Mouse (Mus musculus) small intestine, adult 2 months (tissue): ENCODE measurements around the gene Pdgfra. TPM values are rescaled to one million over a fixed set of nuclear protein-coding genes. Genes with fewer than 3 reads are reported as not detected.

Source experiments
- H3K27ac ChIP-seq: fragments of 200-500 bp; 2 replicates; pipeline ENCODE4 v1.5.1; 2012; ENCODE audit warnings: low read depth, low read length, control low read depth, inconsistent platforms; ENCODE audit not compliant: insufficient read depth
- H3K27me3 ChIP-seq: fragments of 200-500 bp; 2 replicates; pipeline ENCODE4 v1.6.1; 2012; ENCODE audit warnings: mild to moderate bottlenecking, moderate library complexity, low read length, inconsistent platforms; ENCODE audit not compliant: control insufficient read depth, insufficient read depth
- H3K36me3 ChIP-seq: fragments of 200-500 bp; 2 replicates; pipeline ENCODE4 v1.6.1; 2012; ENCODE audit warnings: mild to moderate bottlenecking, low read length, control low read depth, inconsistent platforms; ENCODE audit not compliant: control insufficient read depth, insufficient read depth
- H3K4me1 ChIP-seq: fragments of 200-500 bp; 2 replicates; pipeline ENCODE4 v1.6.1; 2012; ENCODE audit warnings: low read length, inconsistent platforms, mixed read lengths; ENCODE audit not compliant: control insufficient read depth, insufficient read depth, insufficient read length
- H3K4me3 ChIP-seq: fragments of 200-500 bp; 2 replicates; pipeline ENCODE4 v1.5.1; 2012; ENCODE audit warnings: low read depth, mild to moderate bottlenecking, control low read depth, inconsistent platforms, low read length, moderate library complexity
- CTCF ChIP-seq: fragments of 200-500 bp; IDR thresholded peaks from 2 replicates; pipeline ENCODE4 v1.5.1; 2012; ENCODE audit warnings: low read depth, mild to moderate bottlenecking, control low read depth, inconsistent platforms, low read length, moderate library complexity, mixed read lengths; ENCODE audit not compliant: insufficient replicate concordance, insufficient read length; ENCODE audit errors: extremely low read depth
- POLR2A ChIP-seq: fragments of 200-500 bp; IDR thresholded peaks from 2 replicates; pipeline ENCODE4 v1.6.1; 2012; ENCODE audit warnings: low read depth, mild to moderate bottlenecking, control low read depth, inconsistent platforms, low read length, moderate library complexity
- WGBS: fragments of 180-500 bp; shearing (Covaris S2); methylation state at CpG from one replicate; pipeline ENCODE4 v1.1.7; 2018; 5-methylcytosine and 5-hydroxymethylcytosine counted together
- polyA plus RNA-seq: library from polyadenylated mRNA; depleted of rRNA; stranded (reverse); fragments of >200 nt; gene quantifications from 2 replicates; pipeline ENCODE4 v1.2.3, GENCODE M21; 2012

The Pdgfra gene
- polyA plus RNA-seq, 1 experiment = 13.9 TPM

DNA sequence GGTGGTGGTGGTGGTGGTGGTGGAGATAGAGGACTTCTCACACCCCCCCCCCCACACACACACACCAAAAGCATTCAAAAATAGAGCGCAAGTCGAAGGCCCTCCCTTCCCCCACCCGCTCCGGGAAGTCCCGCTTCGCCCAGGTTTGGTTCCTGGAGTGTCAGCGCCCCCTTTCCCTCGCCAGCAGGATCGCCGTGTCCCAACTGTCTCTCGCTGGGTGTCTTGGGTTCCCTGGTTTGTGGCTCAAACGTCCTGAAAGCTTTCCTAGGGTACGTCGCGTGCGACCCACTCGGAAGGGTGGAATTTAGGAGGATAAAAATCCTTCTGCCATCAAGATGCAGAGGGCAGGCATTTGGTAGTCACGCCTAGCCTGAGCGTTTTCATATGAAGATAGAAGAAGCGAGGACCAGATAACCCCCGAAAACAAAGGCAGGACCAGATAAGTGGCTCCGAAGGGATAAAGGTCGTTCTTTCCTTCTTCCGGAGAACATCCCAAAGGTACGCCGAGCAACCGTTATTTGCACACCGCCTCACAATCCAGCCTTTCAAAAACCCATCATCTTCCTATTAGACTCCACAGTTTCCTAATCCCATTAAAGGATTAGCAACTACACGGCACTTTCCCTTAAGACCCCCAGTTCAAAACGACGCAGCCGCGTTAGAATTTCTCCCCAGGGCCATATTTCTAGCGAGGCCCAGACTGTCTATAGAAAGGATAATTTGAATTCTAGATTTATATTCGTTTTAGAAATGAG is 769 bp upstream of the Pdgfra start:
- Histone ChIP-seq H3K36me3 (no peaks in the 10 kb centered on the region), H3K4me3 (peak overlapping the region; percentile 12), H3K27ac (peak overlapping the region; percentile 5; the same call in 1 of the 2 replicates), H3K27me3 (peaks cover 72% of the 10 kb centered on the region), H3K4me1 (peaks cover 12% of the 10 kb centered on the region)
- TF ChIP-seq CTCF (0 out of 2 replicates have a peak, but pooled peaks have one; percentile 24), POLR2A (no peak)
- 4% methylated on average over 35 of the region's 35 CpGs for WGBS

- TF ChIP-seq POLR2A (no peak), CTCF (no peak)
- Histone ChIP-seq H3K27me3 (peaks cover 65% of the 10 kb centered on the region), H3K36me3 (no peaks in the 10 kb centered on the region), H3K4me1 (peaks cover 15% of the 10 kb centered on the region), H3K4me3 (peak overlapping the region; percentile 57), H3K27ac (peak overlapping the region; percentile 54)
- WGBS = 3% methylated on average over 72 of the region's 72 CpGs
These were observed 916 bp downstream of the Pdgfra start for GRCm38 (mm10) chr5:75152791-75153625.

GRCm38 (mm10) chr5:75153626-75153960 is 1.5 kb downstream of the Pdgfra start:
- Histone ChIP-seq H3K4me3 (peak overlapping the region; percentile 57), H3K4me1 (peaks cover 15% of the 10 kb centered on the region), H3K36me3 (no peaks in the 10 kb centered on the region), H3K27ac (peak overlapping the region; percentile 33), H3K27me3 (peaks cover 61% of the 10 kb centered on the region)
- 3% methylated on average over 13 of the region's 13 CpGs for WGBS
- TF ChIP-seq POLR2A (no peak), CTCF (no peak)

DNA sequence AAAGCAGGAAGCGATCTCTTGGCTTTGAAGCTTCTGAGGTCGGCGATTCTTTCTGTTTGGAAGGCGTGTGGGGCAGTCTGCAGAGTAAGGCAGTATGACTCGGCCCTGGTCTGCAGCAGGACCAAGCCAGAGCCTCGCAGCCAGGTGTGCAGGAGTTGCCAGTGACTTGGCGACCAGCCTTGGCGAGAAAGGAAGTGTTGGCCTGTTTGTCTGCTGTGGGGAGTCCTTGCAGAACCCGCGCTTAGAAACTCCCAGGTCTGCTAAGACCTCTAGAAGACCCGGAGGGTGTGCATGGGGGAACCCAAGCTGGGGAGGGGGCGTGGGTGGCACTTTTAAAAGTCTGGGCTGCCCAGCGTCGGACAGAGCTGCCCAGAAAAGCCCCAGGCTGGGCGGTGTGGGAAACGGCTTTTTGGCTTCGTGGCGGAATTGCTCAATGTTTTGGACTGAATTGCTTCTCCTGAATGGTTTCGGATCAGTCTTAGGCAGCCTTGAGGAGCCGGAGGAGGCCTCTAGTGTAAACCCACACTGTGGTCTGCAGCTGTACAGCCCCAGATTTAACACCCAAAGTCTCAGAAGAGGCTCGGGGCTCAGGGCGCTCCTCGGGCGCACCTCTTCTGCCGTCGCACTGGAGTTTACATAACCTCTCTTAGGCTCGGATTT is 2.0 kb downstream of the Pdgfra start:
- Histone ChIP-seq H3K4me3 (peak overlapping the region; percentile 57), H3K27ac (peak overlapping the region; percentile 33)

DNA sequence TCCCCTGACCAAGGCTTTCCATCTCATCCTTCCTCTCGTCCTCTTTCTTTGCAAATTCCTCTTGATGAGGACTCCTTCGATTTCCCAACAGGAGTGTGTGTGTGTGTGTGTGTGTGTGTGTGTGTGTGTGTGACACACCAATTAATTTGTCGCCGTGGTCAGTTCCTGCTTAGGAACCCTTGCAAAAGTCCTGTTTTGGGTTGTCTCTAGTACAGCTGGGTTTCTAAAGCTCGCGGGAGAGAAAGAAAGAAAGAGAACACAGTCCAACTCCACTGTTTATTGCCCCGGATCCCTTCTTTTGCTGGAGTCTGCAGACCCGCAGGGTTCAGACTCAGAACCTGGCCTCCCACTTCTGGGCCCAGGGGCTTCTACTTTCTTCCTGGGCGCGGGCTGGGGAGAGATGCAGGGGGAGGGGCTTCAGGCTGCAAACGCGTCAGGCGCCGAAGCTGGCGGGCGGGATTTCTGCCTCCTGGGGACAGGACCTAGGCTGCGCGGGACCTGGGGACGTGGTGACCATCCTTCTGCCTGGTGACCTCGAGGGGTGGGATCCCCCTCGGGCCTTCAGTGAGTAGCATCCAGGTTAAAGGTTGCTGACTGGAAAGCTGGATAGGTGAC is 2.6 kb downstream of the Pdgfra start:
- Histone ChIP-seq H3K27ac (peak overlapping the region; percentile 21; the same call in 1 of the 2 replicates), H3K27me3 (peaks cover 49% of the 10 kb centered on the region), H3K4me1 (peaks cover 15% of the 10 kb centered on the region), H3K36me3 (no peaks in the 10 kb centered on the region), H3K4me3 (peak overlapping the region; percentile 57)
- TF ChIP-seq POLR2A = no peak
- no peak for TF ChIP-seq CTCF
- WGBS = under 1% methylated on average over 21 of the region's 21 CpGs

More for the DNA sequence above, 2.0 kb downstream of the Pdgfra start:
- no peaks in the 10 kb centered on the region for H3K36me3 ChIP-seq
- TF ChIP-seq CTCF (no peak), POLR2A (no peak)
- 1% methylated on average over 27 of the region's 27 CpGs for WGBS
- peaks cover 15% of the 10 kb centered on the region for H3K4me1 ChIP-seq
- H3K27me3 ChIP-seq = peaks cover 56% of the 10 kb centered on the region

DNA sequence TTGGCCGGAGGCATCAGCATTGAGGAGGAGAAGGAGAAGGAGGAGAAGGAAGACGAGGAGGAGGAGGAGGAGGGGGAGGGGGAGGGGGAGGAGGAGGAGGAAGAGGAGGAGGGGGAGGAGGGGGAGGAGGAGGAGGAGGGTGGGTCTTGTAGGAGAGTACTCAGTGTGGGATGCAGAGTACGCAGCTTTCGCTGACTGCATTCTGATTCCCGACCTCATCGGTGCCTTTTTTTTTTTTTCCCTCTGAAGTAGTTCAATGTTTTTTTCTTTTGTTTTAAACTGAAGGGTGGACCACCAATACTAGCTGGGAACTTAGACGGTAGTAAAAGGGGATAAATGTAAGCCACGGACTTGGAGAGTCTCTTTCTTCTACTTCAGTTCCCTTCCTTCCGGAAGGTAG is 3.2 kb downstream of the Pdgfra start:
- 5% methylated on average over 7 of the region's 9 CpGs for WGBS
- peaks cover 45% of the 10 kb centered on the region for H3K27me3 ChIP-seq
- H3K4me3 ChIP-seq = peak overlapping the region; percentile 57
- peaks cover 15% of the 10 kb centered on the region for H3K4me1 ChIP-seq
- TF ChIP-seq POLR2A (no peak), CTCF (no peak)
- no peak overlapping the region for H3K27ac ChIP-seq
- H3K36me3 ChIP-seq = no peaks in the 10 kb centered on the region
